Mouse (Mus musculus): ENCODE results near the gene Mier2. TPM values are rescaled to one million over a fixed set of nuclear protein-coding genes. Genes with fewer than 3 reads are reported as not detected.
A peak's percentile ranks its signal among the peaks of the same experiment; 100 is the strongest.

The Mier2 gene
- total and polyA plus RNA-seq, 3 experiments = 22.4 to 30.2 (median 26.7) TPM

DNA sequence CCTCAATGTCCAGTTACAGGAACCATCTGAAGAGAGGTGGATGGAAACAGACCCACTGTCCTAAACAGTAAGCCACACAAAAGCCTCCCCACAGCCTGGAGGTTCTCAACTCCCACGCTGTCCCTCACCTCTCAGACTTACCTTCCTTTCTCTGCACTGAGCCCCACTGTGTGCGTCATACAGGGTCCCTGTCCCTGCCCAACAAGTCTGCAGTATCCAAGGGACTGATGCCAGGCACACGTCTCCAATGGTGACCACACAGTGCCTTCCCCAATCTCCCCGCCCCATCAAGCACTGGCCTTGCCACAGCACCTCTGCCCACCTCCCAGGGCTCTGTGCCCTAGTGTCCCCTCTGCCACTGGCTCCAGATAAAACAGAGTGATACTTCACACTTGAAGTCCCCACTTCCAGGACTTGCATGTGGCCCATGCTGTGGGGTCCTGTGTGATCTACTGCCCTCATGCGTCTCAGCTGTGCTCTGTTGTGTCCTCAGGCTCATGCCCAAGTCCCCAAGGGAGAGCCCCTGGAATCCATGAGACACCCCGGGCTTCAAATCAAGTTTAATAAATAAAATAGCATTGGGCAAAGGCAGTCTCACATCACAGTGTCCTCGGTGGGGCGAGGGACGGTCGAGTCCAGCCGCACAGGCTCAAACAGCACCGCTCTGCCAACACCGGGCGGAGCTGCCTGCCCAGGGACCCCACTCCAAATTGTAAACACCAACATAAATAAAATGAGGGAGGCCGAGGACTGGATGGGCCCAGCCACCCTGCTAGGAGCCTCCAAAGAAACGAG is 15.1 kb downstream of the Mier2 start:
- no peak overlapping the region for H3K4me2 ChIP-seq (ENCODE audit: insufficient read depth, low read depth, poor library complexity, severe bottlenecking)
- peaks cover 0 to 13% of the 10 kb centered on the region in 2 experiments; a peak in 2 of 4 replicates for H3K4me1 ChIP-seq (ENCODE audit: control insufficient read depth in 1 of 2, insufficient read depth in 2 of 2)
- DNase-seq (ENCODE audit: extremely low read depth) = no peak
- H3K27me3 ChIP-seq (replicated peaks) = no peaks in the 10 kb centered on the region
- no peak overlapping the region for H3K4me3 ChIP-seq (replicated peaks in 1 of 3; ENCODE audit: low read depth in 2 of 3, low read length in 2 of 3, poor library complexity in 1 of 3)
- H3K9ac ChIP-seq (ENCODE audit: insufficient read depth, low read depth) = no peak overlapping the region
- no peaks in the 10 kb centered on the region for H3K79me2 ChIP-seq (replicated peaks; ENCODE audit: control insufficient read depth, extremely low read depth, insufficient read depth, poor library complexity, severe bottlenecking)
- in situ Hi-C loops (cut with MboI; ENCODE audit: low pct_ligation_motif_present, low pct_unique_long_range_greater_than_20kb, low sequenced_read_pairs) = no loop called here
- H3K27ac ChIP-seq (ENCODE audit: insufficient read depth, low read depth) = no peak overlapping the region
- dilution Hi-C loops (cut with MboI; ENCODE audit: extremely low pct_ligation_motif_present, extremely low pct_unique_long_range_greater_than_20kb, low sequenced_read_pairs) = no loop called here
- H3K9me3 ChIP-seq (replicated peaks; ENCODE audit: low read length) = no peaks in the 10 kb centered on the region
- peaks cover 53 to 72% of the 10 kb centered on the region in 2 experiments for H3K36me3 ChIP-seq (replicated peaks in 1 of 2; ENCODE audit: control insufficient read depth in 1 of 2, insufficient read depth in 1 of 2, low read length in 1 of 2)
- no peak for TF ChIP-seq RAD21 (IDR thresholded peaks at IDR 0.05; ENCODE audit: low read depth, low read length)
- no peak for TF ChIP-seq UBTF (IDR thresholded peaks at IDR 0.05; ENCODE audit: low read depth, low read length)
- no peak for TF ChIP-seq NRF1 (IDR thresholded peaks at IDR 0.05; ENCODE audit: low read depth, low read length)
- TF ChIP-seq POLR2A (IDR thresholded peaks at IDR 0.05; ENCODE audit: low read depth, low read length) = no peak
- TF ChIP-seq ETS1 (conservative IDR thresholded peaks at IDR 0.05; ENCODE audit: low read depth, low read length) = no peak
- no peak for TF ChIP-seq IRF4 (IDR thresholded peaks at IDR 0.05; ENCODE audit: low read depth, low read length)
- no peak for TF ChIP-seq SIN3A (IDR thresholded peaks at IDR 0.05; ENCODE audit: low read length)
- no peak for TF ChIP-seq BHLHE40 (IDR thresholded peaks at IDR 0.05; ENCODE audit: low read depth, low read length)
- no peak for TF ChIP-seq POLR2AphosphoS2 (IDR thresholded peaks at IDR 0.05; ENCODE audit: low read depth, low read length)
- TF ChIP-seq MAZ (IDR thresholded peaks at IDR 0.05; ENCODE audit: low read depth, low read length) = no peak
- TF ChIP-seq ZKSCAN1 (IDR thresholded peaks at IDR 0.05; ENCODE audit: borderline replicate concordance, low read depth, low read length) = no peak
- TF ChIP-seq MEF2A (IDR thresholded peaks at IDR 0.05; ENCODE audit: borderline replicate concordance, low read depth, low read length) = no peak
- TF ChIP-seq JUND (conservative IDR thresholded peaks at IDR 0.05; ENCODE audit: low read depth, low read length) = no peak
- no peak for TF ChIP-seq CHD1 (IDR thresholded peaks at IDR 0.05; ENCODE audit: low read depth, low read length)

DNA sequence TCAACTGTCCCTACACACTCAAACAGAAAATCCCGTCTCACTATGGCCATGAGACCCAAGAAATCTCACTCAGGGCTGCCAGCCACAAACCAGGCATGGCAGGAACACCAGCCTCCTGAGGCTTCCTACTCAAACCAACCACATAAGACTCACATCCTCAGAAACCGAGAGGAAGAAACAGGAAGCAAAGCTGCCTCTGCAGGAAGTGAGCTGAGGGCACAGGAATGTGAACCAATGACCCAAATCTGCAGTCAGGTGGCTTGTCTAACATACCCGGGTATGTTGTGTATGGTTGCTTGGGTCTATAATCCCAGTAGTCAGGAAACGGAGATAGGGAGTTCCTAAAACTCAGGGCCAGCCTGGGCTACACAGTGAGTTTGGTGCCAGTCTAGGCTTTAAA is 16.1 kb downstream of the Mier2 start:
- peaks cover 42 to 61% of the 10 kb centered on the region in 2 experiments for H3K36me3 ChIP-seq (replicated peaks in 1 of 2; ENCODE audit: control insufficient read depth in 1 of 2, insufficient read depth in 1 of 2, low read length in 1 of 2)
- H3K27me3 ChIP-seq (replicated peaks) = peaks cover 2% of the 10 kb centered on the region
- DNase-seq (ENCODE audit: extremely low read depth) = no peak
- in situ Hi-C loops (cut with MboI; ENCODE audit: low pct_ligation_motif_present, low pct_unique_long_range_greater_than_20kb, low sequenced_read_pairs) = no loop called here
- no peaks in the 10 kb centered on the region for H3K79me2 ChIP-seq (replicated peaks; ENCODE audit: control insufficient read depth, extremely low read depth, insufficient read depth, poor library complexity, severe bottlenecking)
- H3K4me2 ChIP-seq (ENCODE audit: insufficient read depth, low read depth, poor library complexity, severe bottlenecking) = no peak overlapping the region
- dilution Hi-C loops (cut with MboI; ENCODE audit: extremely low pct_ligation_motif_present, extremely low pct_unique_long_range_greater_than_20kb, low sequenced_read_pairs) = no loop called here
- no peak overlapping the region for H3K27ac ChIP-seq (ENCODE audit: insufficient read depth, low read depth)
- peaks cover 0 to 15% of the 10 kb centered on the region in 2 experiments; a peak in 2 of 4 replicates for H3K4me1 ChIP-seq (ENCODE audit: control insufficient read depth in 1 of 2, insufficient read depth in 2 of 2)
- H3K9ac ChIP-seq (ENCODE audit: insufficient read depth, low read depth) = no peak overlapping the region
- no peaks in the 10 kb centered on the region for H3K9me3 ChIP-seq (replicated peaks; ENCODE audit: low read length)
- TF ChIP-seq USF2 (conservative IDR thresholded peaks at IDR 0.05; ENCODE audit: low read depth, low read length) (no peak), EP300 (IDR thresholded peaks at IDR 0.05; ENCODE audit: low read length) (peak; percentile 41; the same call in 1 of the 2 replicates)
- H3K4me3 ChIP-seq (replicated peaks in 1 of 3; ENCODE audit: low read depth in 2 of 3, low read length in 2 of 3, poor library complexity in 1 of 3) = no peak overlapping the region
